Mouse (Mus musculus): Measurements from ENCODE around the gene Stxbp1.
A peak's percentile ranks its signal among the peaks of the same experiment; 100 is the strongest.

Stxbp1 gene

GRCm38 (mm10) chr2:32838147-32838884 is 8.7 kb downstream of the Stxbp1 start:
- no peak for DNase-seq (ENCODE audit: low read depth, low spot score)

DNA sequence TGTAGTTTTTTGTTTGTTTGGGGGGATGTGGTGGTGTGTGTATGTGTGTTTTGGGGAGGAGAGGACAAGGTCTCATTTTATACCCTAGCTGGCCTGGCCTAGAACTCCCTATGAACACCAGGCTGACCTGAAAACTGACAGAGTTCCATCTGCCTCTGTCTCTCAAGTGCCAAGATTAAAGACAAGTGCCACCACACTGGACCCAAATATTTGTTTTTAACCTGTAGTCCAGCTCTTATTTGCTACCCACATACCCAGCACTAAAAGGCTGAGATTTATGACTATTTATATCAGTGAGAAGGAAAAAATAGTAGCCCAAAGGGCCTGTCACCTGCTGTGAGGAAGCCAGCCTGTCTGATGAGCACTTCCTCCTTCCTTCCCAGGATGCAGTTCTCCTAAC is 11.5 kb downstream of the Stxbp1 start:
- DNase-seq (ENCODE audit: low read depth, low spot score) = peak; percentile 36

GRCm38 (mm10) chr2:32834496-32834895 is 12.5 kb downstream of the Stxbp1 start:
- no peak for DNase-seq (ENCODE audit: low read depth, low spot score)

DNA sequence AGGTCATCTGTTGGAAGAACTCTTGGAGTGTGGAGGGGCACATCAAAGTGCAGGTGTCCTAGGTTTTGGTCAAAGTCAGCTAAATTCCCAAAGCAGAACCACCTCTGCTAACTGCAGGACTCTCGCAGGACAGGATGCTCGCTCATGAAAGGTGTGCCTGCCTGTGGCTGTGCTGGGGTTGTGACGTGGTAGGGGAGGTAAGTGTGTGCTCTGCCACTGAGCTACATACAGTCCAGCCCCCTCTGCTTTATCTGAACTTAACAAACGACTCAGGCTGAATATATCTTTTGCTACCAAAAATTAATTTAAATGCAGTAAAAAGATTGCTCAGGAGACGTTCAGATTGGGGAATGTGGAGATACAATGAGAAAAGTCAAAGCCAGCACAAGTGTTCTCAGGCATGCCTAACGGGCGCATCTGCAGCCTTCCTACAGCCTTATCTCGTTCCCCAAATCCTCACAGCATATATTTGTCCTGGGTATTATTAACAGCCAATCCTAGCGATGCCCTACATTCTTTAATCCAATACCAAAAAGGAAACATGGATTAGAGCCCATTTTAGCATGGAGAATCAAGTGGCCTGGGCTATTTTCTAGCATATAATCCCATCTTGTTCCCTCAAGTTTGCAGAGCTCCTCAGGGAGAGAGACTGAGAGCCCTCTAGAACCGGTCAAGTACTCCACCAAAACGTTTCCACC is 17.9 kb downstream of the Stxbp1 start:
- no peak for DNase-seq (ENCODE audit: low read depth, low spot score)

DNA sequence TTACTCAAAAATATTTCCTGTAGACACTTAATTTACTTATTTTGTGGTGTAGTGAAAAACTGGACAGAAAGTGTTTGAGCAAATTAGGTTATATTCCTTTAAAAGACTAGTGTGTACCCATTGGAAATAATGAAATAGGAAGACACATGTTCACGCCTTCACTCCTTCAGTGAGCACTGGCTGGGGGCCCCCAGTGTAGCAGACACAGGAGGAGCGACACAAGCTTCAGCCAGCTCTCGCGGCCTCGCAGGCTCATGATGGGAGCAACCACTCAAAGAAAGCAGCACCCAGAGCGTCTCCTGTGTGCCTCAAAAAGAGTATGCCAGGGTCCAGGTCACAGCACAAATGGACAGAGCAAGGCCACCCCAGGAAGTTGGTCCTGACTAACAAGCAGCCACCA is 21.2 kb downstream of the Stxbp1 start:
- DNase-seq (ENCODE audit: low read depth, low spot score) = peak; percentile 32

DNA sequence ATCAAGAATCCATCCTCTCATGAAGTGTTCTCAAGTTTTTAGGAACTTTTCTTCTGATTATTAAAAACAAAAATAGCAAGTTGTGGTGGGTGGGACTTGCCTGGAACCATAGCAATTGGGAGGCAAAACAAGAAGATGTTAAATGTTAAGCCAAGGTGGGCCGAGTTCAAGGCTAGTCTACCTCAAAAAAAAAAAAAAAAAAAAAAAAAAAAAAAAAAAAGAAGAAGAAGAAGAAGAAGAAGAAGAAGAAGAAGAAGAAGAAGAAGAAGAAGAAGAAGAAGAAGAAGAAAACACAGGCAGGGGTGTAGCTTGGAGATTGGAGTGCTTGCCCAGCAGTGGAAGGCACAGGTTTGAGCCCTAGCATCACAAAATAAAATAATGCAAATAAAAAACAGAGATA is 22.3 kb downstream of the Stxbp1 start:
- DNase-seq (ENCODE audit: low read depth, low spot score) = no peak

DNA sequence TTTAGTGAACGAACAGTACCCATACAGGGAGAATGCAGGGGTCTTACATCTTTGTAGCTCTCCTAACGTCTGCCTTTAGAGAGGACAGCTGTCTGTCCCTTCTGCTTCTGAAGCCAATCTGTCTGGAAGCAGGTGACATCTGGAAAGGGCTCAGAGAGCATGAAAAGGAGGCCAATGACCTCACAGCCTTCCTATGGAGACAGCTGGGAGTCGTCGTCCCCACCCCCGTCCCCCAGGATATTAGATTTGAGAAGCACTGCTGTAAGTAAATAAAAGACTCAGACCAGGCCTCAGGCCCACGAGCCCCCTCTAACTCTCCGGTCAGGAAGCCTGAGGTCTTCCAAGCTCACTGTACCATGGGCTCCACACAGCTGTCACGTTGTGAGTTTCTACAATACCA is 22.9 kb downstream of the Stxbp1 start:
- peak; percentile 83 for DNase-seq (ENCODE audit: low read depth, low spot score)

DNA sequence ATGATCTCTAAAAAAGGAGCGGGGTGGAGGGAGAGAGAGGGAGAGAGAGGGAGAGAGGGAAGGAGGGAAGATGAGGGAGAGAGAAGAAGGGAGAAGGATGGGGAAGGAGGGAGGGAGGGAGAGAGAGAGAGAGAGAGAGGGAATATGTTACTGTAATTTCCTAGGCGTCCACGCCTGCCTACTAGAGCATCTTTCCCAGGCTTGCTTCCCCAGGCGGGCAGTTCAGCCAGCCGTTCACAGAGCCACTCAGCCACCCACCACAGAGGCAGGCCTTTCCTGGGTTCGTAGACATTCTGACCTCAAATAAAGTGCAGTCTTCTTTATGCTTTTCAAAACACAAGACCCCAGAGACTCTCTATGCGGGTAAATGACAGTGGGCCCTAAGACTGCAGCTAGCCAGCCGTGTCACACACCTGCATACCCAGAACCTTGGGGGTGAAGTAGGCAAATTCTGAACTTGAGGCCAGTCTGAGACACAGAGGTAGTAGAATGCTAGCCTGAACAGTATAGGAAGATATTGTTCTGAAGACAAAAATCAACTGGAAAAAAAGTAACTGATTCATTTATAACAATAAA is 23.4 kb downstream of the Stxbp1 start:
- DNase-seq (ENCODE audit: low read depth, low spot score) = peak; percentile 90

GRCm38 (mm10) chr2:32823153-32823552 is 23.9 kb downstream of the Stxbp1 start:
- peak; percentile 76 for DNase-seq (ENCODE audit: low read depth, low spot score)

GRCm38 (mm10) chr2:32822643-32823042 is 24.4 kb downstream of the Stxbp1 start:
- DNase-seq (ENCODE audit: low read depth, low spot score) = no peak

GRCm38 (mm10) chr2:32821041-32821802 is 25.8 kb downstream of the Stxbp1 start:
- DNase-seq (ENCODE audit: low read depth, low spot score) = peak; percentile 75

- no peak for DNase-seq (ENCODE audit: low read depth, low spot score)
Measured at GRCm38 (mm10) chr2:32818208-32818607, 28.8 kb downstream of the Stxbp1 start.

- DNase-seq (ENCODE audit: low read depth, low spot score) = no peak
Measured at GRCm38 (mm10) chr2:32817589-32817988, 29.5 kb downstream of the Stxbp1 start.

- no peak for DNase-seq (ENCODE audit: low read depth, low spot score)
Measured at GRCm38 (mm10) chr2:32816946-32817581, 30.0 kb downstream of the Stxbp1 start.

DNA sequence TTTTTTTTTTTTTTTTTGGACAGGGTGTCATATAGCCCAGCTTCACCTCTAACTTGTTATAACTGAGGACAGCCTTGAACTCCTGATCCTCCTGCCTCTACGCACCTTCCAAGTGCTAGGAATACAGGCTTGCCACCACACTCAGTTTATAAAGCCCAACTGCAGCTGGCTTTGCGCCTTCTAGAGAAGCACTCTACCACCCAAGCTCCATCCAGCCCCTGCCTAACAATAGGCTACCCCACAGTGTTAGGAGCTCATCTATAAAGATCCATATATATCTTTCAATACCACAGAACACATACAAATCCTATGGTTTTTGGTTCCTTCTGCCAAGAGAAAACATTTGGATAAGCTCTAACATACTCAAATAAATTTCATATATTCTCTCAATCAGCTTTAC is 30.5 kb downstream of the Stxbp1 start:
- no peak for DNase-seq (ENCODE audit: low read depth, low spot score)

GRCm38 (mm10) chr2:32811959-32812358 is 35.1 kb downstream of the Stxbp1 start:
- DNase-seq (ENCODE audit: low read depth, low spot score) = no peak

- no peak for DNase-seq (ENCODE audit: low read depth, low spot score)
Measured at GRCm38 (mm10) chr2:32808816-32809566, 38.1 kb downstream of the Stxbp1 start.

DNA sequence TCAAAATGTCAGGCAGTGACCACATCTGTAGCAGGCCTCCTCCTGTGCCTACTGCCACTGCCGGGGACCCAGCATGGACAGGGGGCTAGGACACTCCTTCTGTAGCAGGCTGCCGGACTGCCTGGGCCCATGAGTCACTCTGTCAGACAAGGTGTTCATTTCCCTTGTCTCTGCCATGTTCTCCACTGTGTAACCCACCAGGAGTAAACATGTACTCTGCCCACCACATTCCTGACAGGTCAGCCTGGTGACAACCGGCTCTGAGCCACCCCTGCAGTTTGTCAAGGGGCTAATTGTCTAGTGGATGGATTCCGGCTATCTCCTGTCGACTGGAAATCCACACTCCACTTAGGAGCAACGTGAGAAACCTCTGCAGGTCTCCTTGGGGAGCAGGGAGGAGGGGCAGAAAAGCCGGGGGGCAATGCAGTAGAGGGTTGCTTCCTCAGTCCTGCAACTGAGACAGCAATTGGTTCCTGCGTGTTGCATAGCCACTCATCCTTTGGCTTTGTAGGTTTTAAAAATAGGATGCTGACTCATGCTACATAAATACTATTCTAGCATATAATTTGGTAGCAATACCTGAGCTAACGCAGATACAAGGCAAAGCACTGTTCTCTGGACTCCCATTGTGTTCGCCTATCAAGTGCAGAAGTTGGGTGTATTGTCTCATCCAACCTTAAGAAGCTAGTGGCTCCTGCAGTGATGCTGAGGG is 48.6 kb downstream of the Stxbp1 start:
- no peak for DNase-seq (ENCODE audit: low read depth, low spot score)

GRCm38 (mm10) chr2:32795748-32796418 is 51.2 kb downstream of the Stxbp1 start:
- no peak for DNase-seq (ENCODE audit: low read depth, low spot score)

DNA sequence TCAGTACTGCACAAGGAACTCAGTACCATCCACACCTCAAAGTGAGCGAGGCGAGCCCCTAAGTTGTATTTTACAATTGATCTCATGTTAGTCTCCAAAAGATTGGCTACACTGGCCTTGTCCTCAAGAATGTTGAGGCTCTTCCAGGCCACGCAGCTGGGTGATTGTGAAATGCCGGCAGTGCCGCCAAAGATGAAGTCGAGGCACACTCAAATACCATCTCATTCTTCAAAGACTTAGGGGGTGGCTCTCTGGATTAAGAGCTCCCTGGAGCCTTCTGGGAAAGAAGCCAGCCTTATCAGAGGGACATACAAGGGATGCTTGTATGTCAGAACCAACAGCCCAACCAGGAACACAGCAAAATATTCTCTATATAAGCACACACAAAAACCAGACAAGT is 55.7 kb downstream of the Stxbp1 start:
- no peak for DNase-seq (ENCODE audit: low read depth, low spot score)
